Mouse (Mus musculus) neural tube, embryonic 12.5 days (tissue): ENCODE measurements around the gene Taar2. TPM values are rescaled to one million over a fixed set of nuclear protein-coding genes. Genes with fewer than 3 reads are reported as not detected.

ENCODE experiments used
- ATAC-seq: fragments of 200-750 bp; cut with Nextera tagmentation; 2 replicates; pipeline ENCODE4 v1.8.0; 2017; ENCODE audit warnings: low read depth, mild to moderate bottlenecking, moderate TSS enrichment, moderate library complexity; ENCODE audit not compliant: low FRiP score
- H3K27ac ChIP-seq: fragments of 300-500 bp; sonication (generic); 2 replicates; pipeline ENCODE4 v1.5.1; 2016
- H3K27me3 ChIP-seq: fragments of 300-500 bp; sonication (generic); replicated peaks from 2 replicates; pipeline ENCODE4 v1.6.1; 2016; ENCODE audit warnings: mild to moderate bottlenecking
- H3K36me3 ChIP-seq: fragments of 300-500 bp; sonication (generic); 2 replicates; pipeline ENCODE4 v1.6.1; 2016; ENCODE audit warnings: mild to moderate bottlenecking
- H3K4me1 ChIP-seq: fragments of 300-500 bp; sonication (generic); 2 replicates; pipeline ENCODE4 v1.6.1; 2016
- H3K4me2 ChIP-seq: fragments of 300-500 bp; sonication (generic); replicated peaks from 2 replicates; pipeline ENCODE4 v1.6.1; 2016; ENCODE audit warnings: mild to moderate bottlenecking
- H3K4me3 ChIP-seq: fragments of 300-500 bp; sonication (generic); 2 replicates; pipeline ENCODE4 v1.5.1; 2016
- H3K9ac ChIP-seq: fragments of 300-500 bp; sonication (generic); 2 replicates; pipeline ENCODE4 v1.6.1; 2016; ENCODE audit warnings: mild to moderate bottlenecking
- H3K9me3 ChIP-seq: fragments of 300-500 bp; sonication (generic); 2 replicates; pipeline ENCODE4 v1.6.1; 2016; ENCODE audit warnings: mild to moderate bottlenecking
- WGBS: fragments of 180-500 bp; shearing (Covaris S2); methylation state at CpG from one replicate; pipeline ENCODE4 v1.1.7; 2016; 5-methylcytosine and 5-hydroxymethylcytosine counted together
- polyA plus RNA-seq: library from polyadenylated mRNA; unstranded; fragments of >200 nt; fragmentation: Nextera tagmentation; extraction: Ambion mirVana; gene quantifications from 2 replicates; pipeline ENCODE4 v1.2.1, GENCODE M21; 2016

The Taar2 gene
- not detected in 2 replicates for polyA plus RNA-seq

GRCm38 (mm10) chr10:23938312-23938711 lies at the start of gene Taar2:
Gene Taar2 (plus strand): TSS chr10:23938572.
- ATAC-seq, result no peak
- Histone ChIP-seq H3K4me3 (no peak within 1 kb of the TSS), H3K36me3 (no peaks in the 10 kb centered on the region), H3K4me1 (no peaks in the 10 kb centered on the region), H3K9me3 (no peaks in the 10 kb centered on the region), H3K27ac (no peak within 1 kb of the TSS), H3K9ac (no peak within 1 kb of the TSS), H3K4me2 (peak within 1 kb of the TSS; percentile 39; the same call in 1 of the 2 replicates), H3K27me3 (no peaks in the 10 kb centered on the region)
- WGBS, result 21% methylated on average over 6 of the region's 6 CpGs

DNA sequence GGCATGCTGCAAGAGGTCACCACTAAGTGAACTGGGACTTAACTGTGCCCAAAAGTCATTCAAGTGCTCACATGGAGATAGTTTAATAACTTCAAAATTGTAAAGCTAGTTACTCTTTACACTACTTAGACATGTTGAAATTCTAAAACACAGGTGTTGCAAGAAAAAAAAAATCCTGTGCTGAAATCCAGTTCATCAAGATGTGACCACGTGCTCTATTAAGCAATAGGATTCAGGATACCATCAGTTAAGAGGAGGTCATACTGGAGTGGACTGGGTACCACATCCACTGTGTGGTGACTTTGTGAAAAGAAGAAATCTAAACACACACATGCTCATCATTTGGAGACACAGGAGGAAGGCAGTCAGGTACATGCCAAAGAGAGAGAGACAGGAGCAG lies 45.4 kb upstream of the Taar2 start:
- Histone ChIP-seq H3K9me3 (no peaks in the 10 kb centered on the region), H3K4me1 (no peaks in the 10 kb centered on the region)

DNA sequence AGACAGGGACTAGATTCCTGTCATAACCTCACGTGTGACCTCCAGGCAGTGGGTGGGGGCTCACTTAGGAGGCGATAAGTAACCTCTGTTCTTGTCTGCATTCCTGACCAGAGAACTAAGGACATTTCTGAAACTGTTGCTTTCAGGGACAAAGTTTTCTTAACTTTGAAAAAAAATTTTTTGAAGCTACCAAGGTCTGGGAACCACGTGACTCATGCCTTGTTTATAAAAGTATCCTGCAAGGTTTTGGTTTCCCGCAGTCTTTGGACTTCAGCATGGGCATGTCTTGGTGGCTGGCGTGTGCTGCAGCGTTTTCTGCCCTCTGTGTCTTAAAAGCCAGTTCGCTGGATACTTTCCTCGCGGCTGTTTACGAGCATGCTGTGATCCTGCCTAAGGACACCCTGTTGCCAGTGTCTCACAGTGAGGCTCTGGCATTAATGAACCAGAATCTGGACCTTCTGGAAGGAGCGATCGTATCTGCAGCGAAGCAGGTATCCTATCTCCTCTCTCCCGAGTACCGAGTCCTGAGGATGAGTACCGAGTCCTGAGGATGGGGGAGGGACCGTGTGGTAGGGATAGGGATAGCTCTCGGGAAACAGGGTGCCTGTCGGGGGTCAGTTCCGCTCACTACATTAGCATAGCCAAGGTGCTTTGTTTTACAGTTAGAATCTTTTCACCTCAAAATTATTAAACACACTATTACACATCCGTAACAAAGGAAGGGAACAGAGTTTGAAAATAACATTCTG lies 43.6 kb upstream of the Taar2 start, which contains the start of gene Vnn1:
Vnn1 (plus strand) TSS at position 88 of the 749 bp plus-strand sequence.
- H3K4me1 ChIP-seq, result no peaks in the 10 kb centered on the region
- no peaks in the 10 kb centered on the region for H3K36me3 ChIP-seq
- 42% methylated on average over 21 of the region's 21 CpGs for WGBS
- H3K27ac ChIP-seq, result no peak within 1 kb of the TSS
- H3K27me3 ChIP-seq, result no peaks in the 10 kb centered on the region
- H3K9ac ChIP-seq, result no peak within 1 kb of the TSS
- H3K9me3 ChIP-seq, result no peaks in the 10 kb centered on the region
- no peak for ATAC-seq
- H3K4me3 ChIP-seq, result no peak within 1 kb of the TSS
- H3K4me2 ChIP-seq, result peak within 1 kb of the TSS; percentile 41

More for the DNA sequence above, 45.4 kb upstream of the Taar2 start:
- no peak overlapping the region for H3K27ac ChIP-seq
- no peak for ATAC-seq
- no peaks in the 10 kb centered on the region for H3K36me3 ChIP-seq
- 92% methylated on average over 1 of the region's 1 CpGs for WGBS
- no peak overlapping the region for H3K9ac ChIP-seq
- no peak overlapping the region for H3K4me3 ChIP-seq
- no peaks in the 10 kb centered on the region for H3K27me3 ChIP-seq
- H3K4me2 ChIP-seq, result no peak overlapping the region

GRCm38 (mm10) chr10:23895376-23895775 lies 43.0 kb upstream of the Taar2 start:
- WGBS, result 84% methylated on average over 7 of the region's 7 CpGs
- no peak for ATAC-seq
- H3K4me3 ChIP-seq, result no peak overlapping the region
- no peak overlapping the region for H3K4me2 ChIP-seq
- no peak overlapping the region for H3K9ac ChIP-seq
- H3K4me1 ChIP-seq, result no peaks in the 10 kb centered on the region
- H3K36me3 ChIP-seq, result no peaks in the 10 kb centered on the region
- no peak overlapping the region for H3K27ac ChIP-seq
- no peaks in the 10 kb centered on the region for H3K27me3 ChIP-seq
- H3K9me3 ChIP-seq, result no peaks in the 10 kb centered on the region

DNA sequence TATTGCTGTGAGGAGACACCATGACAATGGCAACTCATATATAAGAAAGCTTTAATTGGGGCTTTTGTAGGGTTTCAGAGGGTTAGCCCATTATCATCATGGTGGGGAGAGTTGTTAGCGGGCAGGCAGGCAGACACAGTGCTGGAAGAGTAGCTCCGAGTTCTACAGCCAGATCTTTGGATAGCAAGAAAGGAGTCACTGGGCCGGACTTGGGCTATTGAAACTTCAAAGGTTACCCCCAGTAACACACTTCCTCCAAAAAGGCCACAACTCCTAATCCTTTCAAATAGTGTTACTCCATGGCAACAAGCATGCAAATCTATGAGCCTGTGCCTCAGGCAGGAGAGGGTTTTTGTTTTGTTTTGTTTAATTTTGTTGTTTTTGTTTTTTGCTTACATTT lies 37.3 kb upstream of the Taar2 start:
- no peak overlapping the region for H3K4me3 ChIP-seq
- WGBS, result 61% methylated on average over 3 of the region's 3 CpGs
- ATAC-seq, result no peak
- H3K4me1 ChIP-seq, result no peaks in the 10 kb centered on the region
- H3K27me3 ChIP-seq, result no peaks in the 10 kb centered on the region
- no peak overlapping the region for H3K27ac ChIP-seq
- no peaks in the 10 kb centered on the region for H3K9me3 ChIP-seq
- no peak overlapping the region for H3K4me2 ChIP-seq
- no peaks in the 10 kb centered on the region for H3K36me3 ChIP-seq
- H3K9ac ChIP-seq, result no peak overlapping the region

GRCm38 (mm10) chr10:23905661-23906060 lies 32.7 kb upstream of the Taar2 start:
- Histone ChIP-seq H3K36me3 (no peaks in the 10 kb centered on the region), H3K4me2 (no peak overlapping the region), H3K4me3 (no peak overlapping the region), H3K4me1 (no peaks in the 10 kb centered on the region), H3K9me3 (no peaks in the 10 kb centered on the region), H3K9ac (no peak overlapping the region), H3K27ac (no peak overlapping the region), H3K27me3 (no peaks in the 10 kb centered on the region)
- ATAC-seq, result no peak
- 94% methylated on average over 1 of the region's 1 CpGs for WGBS

DNA sequence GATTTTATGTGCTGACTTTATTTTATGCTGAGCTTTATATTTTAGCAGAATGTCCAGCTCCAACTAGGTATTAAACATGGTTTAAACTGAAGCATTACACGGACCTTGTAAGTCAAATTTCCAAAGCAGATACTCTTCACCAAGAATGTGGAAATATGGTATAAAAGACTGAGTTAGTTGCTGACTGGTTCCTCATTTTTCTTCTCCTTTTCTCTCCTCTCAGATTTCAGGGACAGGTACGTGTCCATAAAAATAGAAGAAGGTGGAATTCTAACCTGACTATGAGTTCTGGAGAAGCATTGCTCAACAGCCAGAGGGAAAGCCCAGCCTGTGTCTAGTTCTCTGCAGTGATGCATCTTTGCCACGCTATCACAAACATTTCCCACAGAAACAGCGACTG lies 18.3 kb upstream of the Taar2 start, which contains the start of gene Taar1:
Taar1 (plus strand) TSS at position 301 of the 400 bp plus-strand sequence.
- 89% methylated on average over 4 of the region's 4 CpGs for WGBS
- Histone ChIP-seq H3K9ac (no peak within 1 kb of the TSS), H3K27me3 (no peaks in the 10 kb centered on the region), H3K36me3 (no peaks in the 10 kb centered on the region), H3K4me2 (no peak within 1 kb of the TSS), H3K4me3 (no peak within 1 kb of the TSS), H3K9me3 (no peaks in the 10 kb centered on the region), H3K4me1 (no peaks in the 10 kb centered on the region), H3K27ac (no peak within 1 kb of the TSS)
- ATAC-seq, result no peak

- Histone ChIP-seq H3K36me3 (no peaks in the 10 kb centered on the region), H3K9ac (no peak overlapping the region), H3K4me1 (no peaks in the 10 kb centered on the region), H3K9me3 (no peaks in the 10 kb centered on the region), H3K27ac (no peak overlapping the region), H3K27me3 (no peaks in the 10 kb centered on the region), H3K4me3 (no peak overlapping the region), H3K4me2 (no peak overlapping the region)
- 59% methylated on average over 3 of the region's 3 CpGs for WGBS
- ATAC-seq, result no peak
Observed at GRCm38 (mm10) chr10:23922468-23922867, 15.9 kb upstream of the Taar2 start.

DNA sequence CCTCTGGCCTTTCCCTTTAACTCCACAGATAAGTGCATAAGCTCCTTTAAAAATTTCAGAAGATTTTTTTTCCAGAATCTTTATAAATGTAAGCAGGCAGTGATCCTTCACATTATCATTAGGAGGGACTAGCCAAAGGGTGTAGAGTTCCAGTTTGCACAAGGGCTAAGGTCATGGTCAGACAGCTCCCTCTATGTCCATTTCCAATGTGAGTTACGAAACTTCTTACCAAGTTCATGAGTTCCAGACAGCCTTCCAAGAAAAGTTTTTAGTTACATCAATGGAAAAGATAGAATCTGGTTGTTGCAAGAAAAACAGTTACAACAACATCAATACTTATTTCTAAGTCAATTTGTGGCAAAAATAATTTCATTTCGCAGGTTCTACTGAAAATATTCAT lies 14.4 kb upstream of the Taar2 start:
- H3K9ac ChIP-seq, result no peak overlapping the region
- no peak overlapping the region for H3K4me2 ChIP-seq
- H3K4me1 ChIP-seq, result no peaks in the 10 kb centered on the region
- 85% methylated on average over 2 of the region's 2 CpGs for WGBS
- no peaks in the 10 kb centered on the region for H3K9me3 ChIP-seq
- H3K36me3 ChIP-seq, result no peaks in the 10 kb centered on the region
- H3K27me3 ChIP-seq, result no peaks in the 10 kb centered on the region
- ATAC-seq, result no peak
- no peak overlapping the region for H3K27ac ChIP-seq
- no peak overlapping the region for H3K4me3 ChIP-seq

GRCm38 (mm10) chr10:23937613-23938012 lies 759 bp upstream of the Taar2 start:
- Histone ChIP-seq H3K4me1 (no peaks in the 10 kb centered on the region), H3K4me2 (no peak overlapping the region), H3K9ac (no peak overlapping the region), H3K4me3 (no peak overlapping the region), H3K27me3 (no peaks in the 10 kb centered on the region), H3K36me3 (no peaks in the 10 kb centered on the region), H3K27ac (no peak overlapping the region), H3K9me3 (no peaks in the 10 kb centered on the region)
- ATAC-seq, result no peak
- 29% methylated on average over 4 of the region's 4 CpGs for WGBS

DNA sequence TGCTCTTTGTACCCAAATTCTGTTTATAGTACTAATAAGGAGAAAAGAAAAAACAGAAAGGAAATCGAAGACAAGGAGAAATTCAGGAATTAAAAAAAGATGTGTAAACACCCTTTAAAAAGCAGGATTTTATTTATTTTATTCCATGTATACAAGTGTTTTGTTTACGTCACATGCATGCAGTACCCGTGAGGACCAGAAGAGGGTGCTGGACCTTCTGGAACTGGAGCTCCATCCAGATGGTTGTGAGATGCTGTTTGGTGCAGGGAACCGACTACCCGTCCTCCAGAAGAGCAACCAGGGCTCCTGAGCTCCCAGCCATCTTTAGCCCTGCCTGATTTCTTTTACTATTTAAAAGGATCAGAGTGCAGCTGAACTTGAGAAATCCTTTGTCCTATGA lies 4.1 kb downstream of the Taar2 start:
- Histone ChIP-seq H3K4me1 (no peaks in the 10 kb centered on the region), H3K27me3 (no peaks in the 10 kb centered on the region), H3K4me3 (no peak overlapping the region), H3K36me3 (no peaks in the 10 kb centered on the region), H3K9ac (no peak overlapping the region), H3K4me2 (no peak overlapping the region), H3K27ac (no peak overlapping the region), H3K9me3 (no peaks in the 10 kb centered on the region)
- no peak for ATAC-seq
- WGBS, result 80% methylated on average over 5 of the region's 5 CpGs

GRCm38 (mm10) chr10:23948026-23948425 lies 9.7 kb downstream of the Taar2 start:
- Histone ChIP-seq H3K9me3 (no peaks in the 10 kb centered on the region), H3K36me3 (no peaks in the 10 kb centered on the region), H3K4me1 (no peaks in the 10 kb centered on the region), H3K27me3 (no peaks in the 10 kb centered on the region), H3K4me2 (no peak overlapping the region), H3K27ac (no peak overlapping the region), H3K9ac (no peak overlapping the region), H3K4me3 (no peak overlapping the region)
- ATAC-seq, result no peak
- WGBS, result 79% methylated on average over 7 of the region's 7 CpGs

DNA sequence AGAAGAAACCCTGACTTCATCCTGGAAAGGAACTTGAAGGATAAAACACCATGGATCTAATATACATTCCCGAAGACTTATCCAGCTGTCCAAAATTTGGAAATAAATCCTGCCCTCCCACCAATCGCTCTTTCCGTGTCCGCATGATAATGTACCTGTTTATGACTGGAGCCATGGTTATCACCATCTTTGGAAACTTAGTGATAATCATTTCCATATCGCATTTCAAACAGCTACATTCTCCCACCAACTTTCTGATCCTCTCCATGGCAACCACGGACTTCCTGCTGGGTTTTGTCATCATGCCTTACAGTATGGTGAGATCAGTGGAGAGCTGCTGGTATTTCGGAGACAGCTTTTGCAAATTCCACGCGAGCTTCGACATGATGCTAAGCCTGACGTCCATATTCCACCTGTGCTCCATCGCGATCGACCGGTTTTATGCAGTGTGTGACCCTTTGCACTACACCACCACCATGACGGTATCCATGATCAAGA lies 11.2 kb downstream of the Taar2 start, which contains the start of gene Taar3:
Taar3 (plus strand) TSS at position 51 of the 498 bp plus-strand sequence.
- H3K4me3 ChIP-seq, result no peak within 1 kb of the TSS
- no peak within 1 kb of the TSS for H3K4me2 ChIP-seq
- H3K36me3 ChIP-seq, result no peaks in the 10 kb centered on the region
- 91% methylated on average over 16 of the region's 16 CpGs for WGBS
- no peaks in the 10 kb centered on the region for H3K9me3 ChIP-seq
- H3K27me3 ChIP-seq, result no peaks in the 10 kb centered on the region
- H3K9ac ChIP-seq, result no peak within 1 kb of the TSS
- H3K27ac ChIP-seq, result no peak within 1 kb of the TSS
- no peak for ATAC-seq
- H3K4me1 ChIP-seq, result no peaks in the 10 kb centered on the region
